Mouse (Mus musculus) testis, postnatal 10 days (tissue): ENCODE results near the gene Cbr4.

Experiments used
- DNase-seq: peaks from one replicate; pipeline ENCODE4 v3.0.0; 2021; ENCODE audit warnings: low spot score

The Cbr4 gene

DNA sequence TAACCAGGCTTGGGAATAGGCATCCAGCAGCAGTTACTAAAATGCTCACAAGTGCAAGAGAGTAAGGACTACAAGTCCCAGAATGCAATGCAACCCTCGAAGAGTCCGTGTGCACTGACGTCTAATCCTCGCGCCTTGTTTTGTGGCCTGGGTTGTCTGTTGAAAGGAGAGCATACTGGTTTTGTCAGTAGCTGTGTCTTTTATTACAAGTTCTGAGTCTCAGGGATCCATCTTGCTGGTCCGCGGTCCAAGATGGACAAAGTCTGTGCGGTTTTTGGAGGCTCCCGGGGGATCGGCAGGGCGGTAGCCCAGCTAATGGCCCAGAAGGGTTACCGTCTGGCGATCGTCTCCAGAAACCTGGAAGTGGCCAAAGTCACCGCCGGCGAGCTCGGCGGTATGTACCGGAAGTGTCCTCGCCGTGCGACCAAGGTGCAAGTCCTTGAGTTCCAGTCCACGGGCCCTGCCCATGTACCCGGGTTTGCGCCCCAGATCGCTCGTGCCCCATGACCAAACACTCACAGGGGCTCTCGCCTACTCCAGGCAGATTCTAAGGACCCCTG, at the start of gene Cbr4:
Cbr4 (plus strand) TSS at position 138 of the 560 bp plus-strand sequence.
- peak; percentile 85 for DNase-seq

- DNase-seq, result no peak
These were observed 44.5 kb upstream of the Cbr4 start for GRCm38 (mm10) chr8:61442988-61443387.

DNA sequence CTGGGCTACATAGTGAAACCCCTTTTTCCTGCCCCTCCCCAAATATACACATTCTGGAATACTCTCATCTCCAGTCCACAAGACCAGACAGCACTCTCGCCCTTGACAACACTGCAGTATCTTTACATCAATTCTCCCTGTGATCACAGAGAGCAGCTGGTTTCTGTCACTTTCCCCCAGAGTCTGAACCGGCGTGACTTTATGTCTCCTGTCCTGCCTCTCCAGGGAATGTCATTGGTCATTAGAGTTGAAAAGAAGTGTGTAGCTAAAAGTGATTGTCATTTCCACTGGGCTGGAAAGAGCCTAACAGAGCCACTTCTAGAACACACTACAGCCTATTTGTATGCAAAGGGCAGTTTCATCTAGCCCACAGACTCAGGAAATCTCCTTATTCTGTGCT, 43.2 kb upstream of the Cbr4 start:
- no peak for DNase-seq

DNA sequence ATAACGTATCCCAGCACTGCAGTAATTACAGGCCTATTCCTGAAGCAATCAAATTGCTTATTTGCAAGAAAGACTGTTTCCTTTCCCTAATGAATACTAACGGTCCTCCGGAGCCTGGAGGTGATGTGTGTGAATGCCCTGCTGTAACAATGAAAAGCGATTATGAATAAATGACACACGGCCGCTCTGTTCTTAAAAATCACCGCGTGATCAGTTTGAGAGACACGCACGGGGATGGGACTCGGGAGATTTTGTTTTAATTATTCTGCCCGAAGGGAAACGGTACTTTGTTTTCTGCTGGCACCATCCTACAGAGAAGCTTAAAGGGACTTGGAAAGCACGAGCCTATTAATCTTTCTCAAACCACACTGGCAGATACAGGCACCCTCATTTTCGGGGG, 41.2 kb upstream of the Cbr4 start:
- no peak for DNase-seq

- DNase-seq, result no peak
These were observed 39.4 kb upstream of the Cbr4 start for GRCm38 (mm10) chr8:61448100-61448499.

DNA sequence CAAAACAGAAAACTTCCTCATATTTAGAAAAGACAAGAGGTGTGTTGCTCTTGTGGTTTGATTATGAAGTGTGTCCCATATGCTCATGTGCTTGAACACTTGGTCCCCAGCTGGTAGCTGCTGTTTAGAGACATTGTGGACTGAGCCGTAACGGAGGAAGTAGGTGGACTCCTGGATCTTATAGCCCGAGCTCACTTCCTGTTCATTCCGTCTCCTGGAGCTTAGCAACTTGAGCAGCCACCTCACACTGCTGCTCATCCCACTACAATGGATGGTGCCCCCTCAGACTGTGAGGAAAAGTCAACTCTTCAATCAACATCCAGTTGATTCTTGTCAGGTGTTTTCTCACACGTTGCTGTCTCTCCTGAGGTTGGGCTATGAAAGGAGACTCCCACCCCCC, 38.7 kb upstream of the Cbr4 start:
- DNase-seq, result no peak

DNA sequence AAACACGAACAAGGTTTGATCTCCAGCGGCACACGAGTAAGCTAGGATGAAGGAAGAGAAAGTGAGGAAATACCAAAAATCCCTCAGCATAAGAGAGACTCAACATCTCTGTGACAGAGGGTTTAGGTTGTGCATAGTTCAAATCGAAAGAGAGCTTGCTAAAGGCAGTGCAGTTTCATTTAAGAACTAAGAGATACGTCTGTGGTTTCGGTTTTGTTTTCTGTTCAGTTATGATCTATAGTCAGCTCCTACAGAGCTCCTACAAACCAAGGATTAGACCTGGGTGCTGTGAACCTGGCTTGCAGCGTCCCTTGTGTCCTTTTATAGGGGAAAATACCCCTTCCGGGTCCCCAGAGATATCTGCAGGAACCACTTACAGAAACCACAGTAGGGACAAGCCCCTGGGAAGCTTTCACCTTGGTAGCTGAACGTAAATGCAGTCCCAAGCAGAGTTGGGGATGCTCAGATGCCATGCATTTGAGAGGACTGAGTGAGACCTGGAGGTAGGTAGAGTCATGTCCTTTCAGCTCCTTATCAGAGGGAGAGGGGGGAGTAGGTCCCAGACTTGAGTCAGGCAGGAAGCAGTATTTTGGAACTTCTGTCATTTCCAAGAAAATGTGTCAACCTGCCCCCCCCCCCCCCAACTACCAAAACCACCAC, 36.5 kb upstream of the Cbr4 start:
- no peak for DNase-seq

DNA sequence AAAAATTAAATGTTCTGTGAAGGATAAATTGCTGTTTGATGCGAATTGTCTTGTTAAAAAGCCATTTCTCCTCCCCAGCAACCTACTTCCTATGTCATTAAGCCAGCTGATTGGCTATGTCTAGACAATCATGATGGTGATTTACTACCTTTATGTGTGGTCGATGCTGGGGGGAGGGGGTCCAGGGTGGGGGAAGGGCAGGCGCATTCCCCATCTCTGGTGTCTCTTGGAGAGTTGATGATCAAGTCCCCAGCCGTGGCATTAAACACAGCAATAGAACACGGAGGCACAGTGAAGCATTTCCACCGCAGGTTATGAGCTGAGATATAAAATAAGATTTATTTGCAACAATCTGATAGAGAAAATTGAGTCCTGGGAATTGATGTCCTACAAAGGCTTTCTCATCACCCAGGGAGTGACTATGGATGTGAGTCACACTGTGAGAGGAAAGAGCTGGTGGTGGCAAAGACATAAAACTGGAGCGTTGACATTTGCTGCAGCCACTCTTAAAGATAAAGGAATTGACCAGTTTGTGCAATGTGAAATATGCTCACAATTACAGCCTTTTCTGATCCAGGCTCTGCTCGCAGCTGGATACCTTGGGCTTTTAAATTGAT, 35.7 kb upstream of the Cbr4 start:
- no peak for DNase-seq

- no peak for DNase-seq
These were observed 27.8 kb upstream of the Cbr4 start for GRCm38 (mm10) chr8:61459763-61460162.

- no peak for DNase-seq
These were observed 25.3 kb upstream of the Cbr4 start for GRCm38 (mm10) chr8:61462221-61462620.

DNA sequence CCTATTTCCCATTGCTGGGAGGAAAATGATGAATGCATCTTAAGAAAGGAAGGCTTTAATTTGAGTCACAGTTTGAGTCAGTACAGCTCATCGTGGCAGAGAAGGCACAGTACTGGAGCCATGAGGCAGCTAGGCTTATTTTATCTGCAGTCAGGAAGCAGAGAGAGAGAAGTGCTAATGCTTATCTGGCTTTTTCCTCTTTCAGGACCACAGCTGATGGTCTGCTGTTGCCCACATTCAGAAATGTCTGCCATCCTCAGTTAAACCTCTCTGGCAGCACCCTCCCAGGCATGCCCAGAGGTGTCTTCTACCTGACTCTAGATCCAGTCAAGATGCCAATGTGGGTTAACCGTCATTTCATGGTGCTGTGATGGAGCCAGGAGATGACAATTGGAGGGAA, 23.1 kb upstream of the Cbr4 start:
- DNase-seq, result no peak

DNA sequence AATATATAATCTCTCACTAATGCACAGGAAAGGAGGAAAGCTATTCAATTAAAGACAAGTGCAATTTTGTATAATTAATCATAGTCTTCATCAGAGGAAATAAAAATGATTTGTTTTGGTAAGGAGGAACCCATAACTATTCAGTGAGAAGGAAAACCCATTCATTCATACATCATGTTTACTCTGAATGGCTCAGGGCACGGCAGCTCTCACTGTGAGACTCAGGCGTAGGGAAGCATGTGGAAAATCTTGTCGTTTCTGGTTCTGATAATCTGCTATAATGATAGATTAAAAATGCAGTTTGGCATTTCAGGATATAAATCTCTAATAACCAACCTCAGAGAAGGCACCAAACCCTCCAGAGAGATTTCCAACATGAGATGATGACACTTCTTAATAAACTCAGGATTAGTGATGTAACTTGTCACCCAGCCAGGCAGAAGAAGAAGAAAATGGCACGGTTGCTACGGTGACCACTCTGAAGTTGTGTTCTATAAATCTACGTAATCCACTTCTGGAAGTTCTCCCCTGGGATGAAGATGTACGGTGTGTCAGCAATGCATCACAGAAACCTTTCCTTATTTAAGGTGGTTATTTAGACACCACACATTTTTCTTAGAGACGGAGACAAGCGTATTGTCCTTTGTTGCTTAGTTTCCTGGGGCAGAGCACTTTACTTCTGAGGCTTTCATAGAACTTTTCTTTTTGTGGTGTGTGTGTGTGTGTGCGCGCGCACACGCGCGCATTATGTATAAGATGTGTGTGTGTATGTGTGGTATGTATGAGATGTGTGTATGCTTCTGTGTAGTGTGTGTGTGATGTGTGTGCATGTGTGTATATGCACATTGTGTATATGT, 20.6 kb upstream of the Cbr4 start:
- DNase-seq, result no peak

GRCm38 (mm10) chr8:61467553-61467815, 20.1 kb upstream of the Cbr4 start:
- DNase-seq, result no peak

GRCm38 (mm10) chr8:61470213-61470612, 17.3 kb upstream of the Cbr4 start:
- no peak for DNase-seq

GRCm38 (mm10) chr8:61475251-61475673, 12.3 kb upstream of the Cbr4 start:
- DNase-seq, result no peak

- DNase-seq, result no peak
These were observed 11.4 kb upstream of the Cbr4 start for GRCm38 (mm10) chr8:61476160-61476559.

- DNase-seq, result no peak
These were observed 9.4 kb upstream of the Cbr4 start for GRCm38 (mm10) chr8:61478150-61478549.

GRCm38 (mm10) chr8:61478793-61479192, 8.7 kb upstream of the Cbr4 start:
- no peak for DNase-seq

- DNase-seq, result peak; percentile 76
These were observed 7.9 kb upstream of the Cbr4 start for GRCm38 (mm10) chr8:61479506-61480214.

- no peak for DNase-seq
These were observed 7.1 kb upstream of the Cbr4 start for GRCm38 (mm10) chr8:61480260-61480967.

- DNase-seq, result no peak
These were observed 508 bp upstream of the Cbr4 start for GRCm38 (mm10) chr8:61486923-61487529.
